Mouse (Mus musculus): ENCODE data around the gene Nek8.
"Not testable (repeated sequence)": the region's sequence is repeated elsewhere in the genome, so short reads cannot be mapped to it uniquely, and the experiment has no call there.

The Nek8 gene

DNA sequence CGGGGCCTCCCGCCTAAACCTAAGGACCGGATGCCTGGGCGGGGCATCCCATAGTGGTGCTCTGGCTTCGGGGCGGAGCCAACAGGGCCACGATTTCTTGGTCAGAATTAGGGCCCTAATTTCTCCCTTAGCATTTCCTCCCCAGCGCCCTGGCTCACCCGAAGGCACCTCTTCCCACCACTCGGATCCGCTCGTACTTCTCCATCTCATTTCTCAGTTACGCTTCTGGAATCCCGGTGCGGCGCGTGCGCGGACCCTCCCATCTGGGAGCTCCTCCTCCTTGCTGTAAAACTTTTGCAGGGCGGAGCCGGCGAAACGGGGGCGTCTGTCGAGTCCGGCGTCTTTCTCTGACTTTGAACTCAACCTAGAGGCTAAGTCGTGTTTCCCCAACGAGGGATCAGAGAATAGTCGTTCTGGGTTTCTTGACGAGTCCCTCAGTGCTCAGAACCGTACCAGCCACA is at the start of gene Nek8, which contains the start of gene Tlcd1:
Gene Nek8 (minus strand): TSS at position 274 of the 461 bp plus-strand sequence.
Gene Tlcd1 (plus strand): TSS at position 310 of the 461 bp plus-strand sequence.
- in situ Hi-C loops (cut with MseI, MboI): no loop called here

DNA sequence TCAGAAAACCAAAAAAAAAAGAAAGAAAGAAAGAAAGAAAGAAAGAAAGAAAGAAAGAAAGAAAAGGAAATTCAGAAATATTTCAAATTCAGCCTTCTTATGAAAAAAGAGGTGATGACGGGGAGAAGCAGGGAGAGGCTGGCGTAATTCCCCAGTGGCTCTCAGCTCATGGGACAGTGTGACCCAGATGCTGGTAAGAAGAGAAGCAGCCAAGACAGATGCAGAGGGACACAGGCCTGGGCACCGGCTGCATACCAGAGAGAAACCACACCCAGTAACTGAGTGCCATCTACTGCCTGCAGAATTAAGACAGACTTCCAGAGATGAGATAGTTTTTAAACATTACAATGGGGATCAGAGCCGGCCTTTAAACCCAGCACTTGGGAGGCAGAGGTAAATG is 47.1 kb upstream of the Nek8 start:
- in situ Hi-C loops (cut with MseI, MboI): no loop called here

DNA sequence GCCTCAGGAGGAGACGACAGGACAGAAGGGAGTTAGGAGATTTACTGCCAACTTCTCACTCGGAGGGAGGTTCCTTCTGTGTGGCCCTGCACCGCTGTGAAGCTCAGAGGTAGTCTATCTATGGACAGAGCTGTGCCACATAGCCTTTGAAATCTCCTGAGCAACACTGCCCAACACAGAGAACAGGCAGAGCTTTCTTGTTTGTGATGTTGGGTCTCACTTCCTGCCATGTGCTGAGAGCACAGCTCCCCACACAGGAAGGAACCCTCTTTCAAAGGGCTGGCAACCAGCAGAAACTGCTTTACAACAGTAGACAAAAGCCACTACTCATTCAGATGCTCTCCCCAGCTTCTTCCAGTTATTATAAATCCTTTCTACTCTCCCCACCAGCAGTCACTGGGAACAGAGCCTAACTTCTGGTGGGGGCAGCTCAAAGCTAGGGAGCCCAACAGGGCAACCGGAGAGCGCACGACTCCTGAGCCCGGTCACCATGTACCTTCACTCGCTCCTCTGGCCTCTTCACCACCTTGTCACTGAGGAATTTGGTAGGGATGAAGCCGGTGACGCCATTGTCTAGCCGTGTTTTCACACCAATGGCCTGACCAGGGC is 39.3 kb upstream of the Nek8 start:
- in situ Hi-C loops (cut with MseI, MboI): no loop called here

DNA sequence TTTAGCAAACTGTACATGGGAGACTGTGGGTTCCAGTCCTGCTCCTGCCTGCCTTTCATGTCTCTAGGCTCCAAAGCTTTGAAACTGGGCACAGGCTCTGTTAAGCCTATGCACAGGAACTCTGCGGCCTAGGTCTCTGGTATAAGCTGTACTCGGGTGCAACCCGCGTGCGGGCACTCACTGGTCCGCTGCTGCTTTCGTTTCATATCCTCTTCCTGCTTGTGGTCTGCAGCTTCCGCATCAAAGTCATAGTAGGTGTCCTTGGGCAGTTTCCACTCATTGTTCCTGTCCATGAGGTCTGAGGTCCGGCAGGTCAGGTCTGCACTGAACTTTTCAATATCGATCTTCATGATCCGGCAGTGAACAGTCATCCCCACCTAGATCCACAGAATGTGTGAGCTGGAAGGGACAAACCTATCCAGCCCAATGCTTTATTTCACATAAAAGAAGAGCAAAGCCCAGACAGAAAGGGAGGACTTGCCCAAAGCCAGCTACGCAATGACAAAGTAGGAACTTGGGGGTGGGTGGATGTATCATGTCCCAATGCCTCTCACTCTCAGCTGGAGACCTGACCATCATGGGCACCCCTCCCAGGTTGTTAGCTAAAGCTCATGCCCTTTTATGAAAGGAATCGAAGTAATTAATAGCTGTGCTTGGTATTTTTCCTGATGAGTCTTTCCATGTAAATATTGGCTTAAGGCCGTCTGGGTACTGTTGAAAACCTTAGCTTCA is 36.8 kb upstream of the Nek8 start:
- in situ Hi-C loops (cut with MseI, MboI): no loop called here

DNA sequence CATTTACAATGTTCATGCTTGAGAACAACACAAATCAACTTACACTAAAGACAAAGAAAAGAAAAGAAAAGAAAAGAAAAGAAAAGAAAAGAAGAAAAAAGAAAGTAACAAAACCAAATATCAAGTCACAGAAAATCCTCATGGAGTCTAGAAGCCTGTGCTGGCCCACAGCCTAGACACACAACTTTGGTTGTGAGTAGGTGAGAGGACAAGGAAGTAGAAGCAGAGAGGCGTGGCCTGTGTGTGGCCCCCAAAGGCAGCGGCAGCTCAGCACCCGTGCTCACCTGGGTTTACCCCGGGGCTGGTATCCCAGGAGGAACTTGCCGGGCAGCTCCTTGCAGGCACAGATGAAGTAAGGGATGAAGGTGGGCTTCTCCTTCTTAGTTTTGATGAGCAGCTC is 35.0 kb upstream of the Nek8 start:
- in situ Hi-C loops (cut with MseI, MboI): no loop called here

DNA sequence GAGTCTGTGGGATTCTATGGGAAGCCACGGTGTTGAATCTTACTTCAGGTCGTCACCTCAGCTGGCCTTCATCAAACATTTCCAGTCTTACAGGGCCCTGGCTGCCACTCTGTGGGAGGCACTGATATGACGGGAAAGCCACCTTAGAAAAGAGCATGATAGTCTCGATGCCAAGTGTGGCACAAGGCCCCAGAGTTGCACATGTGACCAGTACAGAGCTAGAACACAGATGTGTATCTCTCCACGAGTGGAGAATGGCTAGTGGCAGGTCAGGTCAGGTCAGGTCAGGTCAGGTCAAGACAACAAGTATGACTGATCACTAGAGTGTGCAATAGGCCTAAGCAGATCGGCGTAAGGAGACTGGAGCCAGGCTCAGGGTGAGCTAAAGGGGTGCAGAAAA is 34.1 kb upstream of the Nek8 start:
- in situ Hi-C loops (cut with MseI, MboI): no loop called here

DNA sequence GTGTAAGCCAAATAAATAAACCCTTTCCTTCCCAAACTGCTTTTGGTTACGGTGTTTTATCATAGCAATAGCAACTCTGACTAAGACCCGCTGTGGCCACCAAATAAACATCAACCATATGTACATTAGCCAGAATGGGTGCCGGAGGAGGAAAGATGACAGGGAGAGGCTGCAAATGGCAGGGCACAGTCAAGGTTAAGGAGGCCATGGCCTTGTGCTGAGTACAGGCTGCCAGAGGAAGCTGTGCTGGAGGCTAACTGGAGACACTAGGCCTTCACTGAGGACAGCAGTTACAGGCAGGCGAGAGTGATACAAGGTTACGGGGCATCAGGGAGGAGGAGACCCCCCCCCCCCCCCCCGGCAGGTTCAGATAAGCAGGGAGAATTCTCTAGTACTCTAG is 33.4 kb upstream of the Nek8 start:
- in situ Hi-C loops (cut with MseI, MboI): no loop called here

DNA sequence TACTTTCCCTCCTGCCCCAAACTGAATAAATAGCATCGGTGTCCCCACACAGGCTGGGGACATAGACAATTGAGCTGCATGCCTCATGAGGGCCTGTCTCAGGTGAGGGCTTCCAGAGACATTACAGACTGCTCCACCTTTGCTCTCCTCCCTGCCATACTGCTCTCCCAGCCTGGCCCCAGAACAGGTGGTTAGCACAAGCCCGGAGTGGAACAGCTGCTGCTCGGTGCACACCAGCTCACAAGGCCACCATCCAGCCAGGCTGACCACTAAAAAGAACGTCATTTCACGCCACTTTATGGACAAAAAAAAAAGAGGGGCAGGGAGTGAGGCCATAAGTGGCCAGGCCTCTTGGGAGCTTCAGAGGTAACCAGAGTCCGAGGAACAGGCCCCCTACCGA is 30.7 kb upstream of the Nek8 start:
- in situ Hi-C loops (cut with MseI, MboI): no loop called here

DNA sequence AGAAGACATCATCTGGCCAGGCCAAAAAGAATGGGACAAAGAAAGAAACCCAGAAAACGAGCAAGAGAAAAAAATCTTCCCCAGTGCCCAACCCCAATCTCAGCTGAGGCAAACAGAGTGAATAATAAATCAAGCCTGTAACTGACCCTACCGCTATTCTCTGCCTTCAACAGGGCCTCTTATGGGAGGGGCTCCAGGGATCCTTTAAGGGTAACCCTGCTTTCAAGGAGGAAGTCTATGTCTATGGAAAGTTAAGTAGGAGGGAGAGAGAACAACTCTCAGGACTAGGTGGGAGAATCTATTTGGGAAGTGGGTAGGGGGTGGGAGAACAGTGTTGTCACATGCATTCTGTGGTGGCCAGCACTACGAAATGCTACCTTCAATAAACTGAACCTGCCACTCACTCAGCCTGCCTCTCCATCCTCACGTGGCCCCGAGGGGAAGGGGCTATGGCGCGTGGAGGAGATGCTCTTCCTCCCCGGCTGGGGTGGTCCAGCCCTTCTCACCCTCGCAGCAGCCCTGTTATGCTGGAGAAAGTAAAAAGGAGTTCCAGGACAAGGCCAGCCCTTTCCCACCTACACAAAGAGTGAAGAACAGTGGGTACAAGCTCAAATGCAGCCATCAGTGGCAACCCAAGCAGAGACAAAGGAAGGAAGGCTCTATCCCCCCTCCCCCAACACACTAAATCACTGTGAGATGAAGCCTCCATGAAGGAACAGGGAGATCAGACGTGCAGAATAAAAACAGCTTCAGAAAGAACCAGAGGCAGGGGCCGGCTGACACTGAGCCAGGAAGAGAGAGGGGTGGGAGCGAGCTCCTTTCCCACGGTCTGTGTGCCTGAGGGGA is 29.1 kb upstream of the Nek8 start:
- in situ Hi-C loops (cut with MseI, MboI): no loop called here

DNA sequence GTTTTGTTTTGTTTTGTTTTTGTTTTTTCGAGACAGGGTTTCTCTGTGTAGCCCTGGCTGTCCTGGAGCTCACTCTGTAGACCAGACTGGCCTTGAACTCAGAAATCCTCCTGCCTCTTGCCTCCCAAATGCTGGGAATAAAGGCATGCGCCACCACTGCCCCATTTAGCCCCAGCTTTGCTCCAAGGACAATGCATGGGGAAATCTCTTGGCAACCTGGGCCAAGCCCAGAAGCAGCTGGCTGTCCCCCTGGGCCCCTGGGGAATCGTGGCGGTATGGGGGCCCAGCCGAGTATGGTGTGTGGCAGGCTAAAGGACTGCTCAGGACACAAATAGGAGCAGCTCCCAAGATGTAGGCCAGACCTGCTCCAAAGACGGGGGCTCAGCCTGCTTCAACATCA is 27.8 kb upstream of the Nek8 start:
- in situ Hi-C loops (cut with MseI, MboI): no loop called here

DNA sequence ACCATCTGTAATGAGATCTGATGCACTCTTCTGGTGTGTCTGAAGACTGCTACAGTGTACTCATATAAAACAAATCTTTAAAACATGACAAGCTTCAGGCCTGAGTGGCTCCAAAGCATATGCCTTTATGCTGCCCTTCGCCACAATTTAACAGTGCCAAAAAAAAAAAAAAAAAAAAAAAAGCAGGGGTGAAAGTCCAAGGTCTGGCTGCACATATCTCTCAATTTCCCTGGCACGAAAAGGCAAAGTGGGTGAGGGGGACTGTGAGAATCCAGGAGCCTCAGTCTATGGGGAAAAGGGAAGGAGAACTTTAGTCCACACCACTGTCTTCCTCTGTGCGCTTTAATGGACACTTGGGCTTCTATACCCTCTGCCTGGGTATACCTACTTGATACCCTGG is 25.9 kb upstream of the Nek8 start:
- in situ Hi-C loops (cut with MseI, MboI): no loop called here

DNA sequence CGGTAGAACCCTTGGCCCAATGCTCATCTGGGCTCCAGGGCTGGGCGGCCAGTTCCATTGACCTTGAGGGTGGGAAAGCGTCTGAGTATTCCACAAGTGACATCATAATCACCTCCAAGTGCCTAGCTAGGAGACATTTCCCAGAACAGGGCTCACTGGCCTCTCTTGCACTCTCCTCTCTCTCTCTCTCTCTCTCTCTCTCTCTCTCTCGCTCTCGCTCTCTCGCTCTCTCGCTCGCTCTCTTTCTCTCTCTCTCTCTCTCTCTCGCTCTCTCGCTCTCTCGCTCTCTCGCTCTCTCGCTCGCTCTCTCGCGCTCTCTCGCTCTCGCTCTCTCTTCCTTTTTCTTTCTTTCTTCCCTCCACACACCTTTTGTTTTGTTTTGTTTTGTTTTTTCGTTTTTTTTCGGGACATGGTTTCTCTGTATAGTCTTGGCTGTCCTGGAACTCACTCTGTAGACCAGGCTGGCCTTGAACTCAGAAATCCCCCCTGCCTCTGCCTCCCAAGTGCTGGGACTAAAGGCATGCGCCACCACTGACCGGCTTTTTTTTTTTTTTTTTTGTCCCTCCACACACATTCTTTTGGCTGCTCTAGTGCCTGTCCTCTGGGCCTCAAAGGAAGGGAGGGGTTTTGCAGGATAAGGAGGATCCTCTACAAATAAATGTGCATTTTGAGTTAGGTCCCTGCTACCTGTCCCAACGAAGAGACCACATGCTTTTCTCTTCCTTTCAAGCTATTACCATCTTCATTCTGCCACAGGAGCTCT is 18.8 kb upstream of the Nek8 start:
- in situ Hi-C loops (cut with MseI, MboI): no loop called here

DNA sequence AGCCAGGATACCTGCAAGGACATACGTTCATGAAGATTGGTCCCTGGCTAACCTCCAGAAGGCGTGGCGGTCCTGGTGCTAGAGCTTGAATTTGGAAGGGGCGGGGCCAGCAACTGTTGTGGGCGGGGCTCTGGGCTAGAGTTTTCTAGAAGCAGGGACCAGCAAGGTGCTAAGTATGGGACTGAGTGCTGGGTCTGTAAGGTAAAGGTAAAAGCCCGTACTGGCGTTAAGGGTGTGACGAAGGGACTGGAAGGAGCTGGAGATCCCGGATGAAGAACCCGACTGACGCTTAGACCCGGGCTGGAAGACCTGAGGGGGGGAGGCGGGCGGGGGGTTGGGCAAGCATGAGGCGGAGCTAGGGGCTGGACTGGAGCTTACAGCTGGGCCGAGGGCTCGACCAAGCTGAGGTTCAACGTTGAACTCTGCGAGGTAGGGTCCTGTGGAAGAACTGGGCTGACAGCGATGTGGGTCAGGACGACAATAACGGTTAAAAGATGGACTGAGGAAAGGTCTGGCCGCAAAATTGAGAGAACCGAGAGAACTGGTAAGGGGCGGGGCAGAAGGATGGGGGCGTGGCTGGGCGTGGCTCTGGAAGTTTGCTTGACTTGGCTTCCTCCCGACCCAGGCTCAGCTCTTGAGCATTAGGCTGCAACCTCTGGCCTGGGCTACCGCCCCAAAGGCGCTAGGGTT is 18.1 kb upstream of the Nek8 start:
- in situ Hi-C loops (cut with MseI, MboI): no loop called here

DNA sequence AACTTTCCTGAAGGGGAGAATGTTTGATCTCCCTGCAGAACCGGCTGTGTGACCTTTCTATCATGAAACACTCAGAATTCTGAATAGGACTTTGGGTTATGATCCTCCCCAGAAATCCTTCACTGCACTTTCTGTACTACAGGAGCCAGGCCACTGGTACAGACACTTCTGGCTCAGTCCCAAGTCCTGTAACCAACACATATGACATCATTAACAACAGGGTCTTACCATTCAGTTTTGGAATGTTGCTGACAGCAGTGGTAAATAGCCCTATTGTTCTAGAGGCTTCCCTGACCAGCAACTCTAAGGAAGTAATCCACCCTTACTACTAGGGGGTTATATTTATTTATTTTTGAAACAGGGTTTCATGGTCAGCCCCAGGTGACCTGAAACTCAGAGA is 16.6 kb upstream of the Nek8 start, which contains the start of gene Proca1:
Gene Proca1 (plus strand): TSS at position 280 of the 400 bp plus-strand sequence.
- in situ Hi-C loops (cut with MseI, MboI): no loop called here

DNA sequence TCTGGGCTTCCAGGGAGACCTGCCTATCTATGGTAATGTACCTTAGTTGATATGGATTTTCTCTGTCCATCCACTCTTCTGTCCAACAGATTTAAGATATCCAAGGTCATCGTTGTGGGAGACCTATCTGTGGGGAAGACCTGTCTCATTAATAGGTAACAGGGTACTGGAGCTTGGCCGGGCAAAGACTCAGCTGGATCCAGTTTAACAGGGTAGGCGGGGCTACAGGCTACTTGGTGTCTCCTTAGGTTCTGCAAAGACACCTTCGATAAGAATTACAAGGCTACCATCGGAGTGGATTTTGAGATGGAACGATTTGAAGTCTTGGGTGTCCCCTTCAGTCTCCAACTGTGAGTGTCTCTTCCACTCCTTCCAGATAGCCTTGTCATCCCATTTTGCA is 13.6 kb upstream of the Nek8 start:
- in situ Hi-C loops (cut with MseI, MboI): no loop called here

DNA sequence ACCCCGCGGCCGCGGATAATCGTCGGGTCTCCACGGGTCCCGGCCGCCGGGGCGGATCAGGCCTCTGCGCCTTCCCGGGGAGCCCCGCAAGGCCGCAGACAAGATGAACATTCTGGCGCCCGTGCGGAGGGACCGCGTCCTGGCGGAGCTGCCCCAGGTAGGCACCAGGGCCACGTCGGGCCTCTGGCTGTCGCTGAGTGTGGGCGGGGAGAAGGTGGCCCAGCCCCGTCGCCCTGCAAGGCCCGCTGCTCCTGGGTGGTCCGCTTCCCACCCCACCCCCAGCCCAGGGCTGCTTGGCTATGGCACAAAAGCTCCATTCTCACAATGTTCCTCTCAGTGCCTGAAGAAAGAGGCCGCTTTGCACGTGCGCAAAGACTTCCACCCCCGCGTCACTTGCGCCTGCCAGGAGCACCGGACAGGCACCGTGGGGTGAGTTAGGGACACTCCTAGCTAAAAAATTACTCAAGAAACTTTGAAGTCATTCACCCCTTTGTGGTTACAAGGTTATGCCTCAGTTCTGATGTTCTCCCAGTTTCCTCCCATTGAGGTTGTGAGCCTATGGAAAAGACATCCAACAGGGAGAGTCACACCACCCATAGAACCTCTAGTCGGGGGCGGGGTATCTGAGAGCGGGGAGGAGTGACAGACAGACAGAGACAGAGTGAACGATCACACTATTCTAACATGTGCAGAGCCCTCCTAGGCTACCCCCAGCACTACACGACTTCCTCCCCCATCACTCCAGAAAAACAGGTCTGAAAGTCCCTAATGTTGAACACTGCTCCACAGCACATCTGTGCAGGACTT is 13.0 kb upstream of the Nek8 start:
- in situ Hi-C loops (cut with MseI, MboI): no loop called here

DNA sequence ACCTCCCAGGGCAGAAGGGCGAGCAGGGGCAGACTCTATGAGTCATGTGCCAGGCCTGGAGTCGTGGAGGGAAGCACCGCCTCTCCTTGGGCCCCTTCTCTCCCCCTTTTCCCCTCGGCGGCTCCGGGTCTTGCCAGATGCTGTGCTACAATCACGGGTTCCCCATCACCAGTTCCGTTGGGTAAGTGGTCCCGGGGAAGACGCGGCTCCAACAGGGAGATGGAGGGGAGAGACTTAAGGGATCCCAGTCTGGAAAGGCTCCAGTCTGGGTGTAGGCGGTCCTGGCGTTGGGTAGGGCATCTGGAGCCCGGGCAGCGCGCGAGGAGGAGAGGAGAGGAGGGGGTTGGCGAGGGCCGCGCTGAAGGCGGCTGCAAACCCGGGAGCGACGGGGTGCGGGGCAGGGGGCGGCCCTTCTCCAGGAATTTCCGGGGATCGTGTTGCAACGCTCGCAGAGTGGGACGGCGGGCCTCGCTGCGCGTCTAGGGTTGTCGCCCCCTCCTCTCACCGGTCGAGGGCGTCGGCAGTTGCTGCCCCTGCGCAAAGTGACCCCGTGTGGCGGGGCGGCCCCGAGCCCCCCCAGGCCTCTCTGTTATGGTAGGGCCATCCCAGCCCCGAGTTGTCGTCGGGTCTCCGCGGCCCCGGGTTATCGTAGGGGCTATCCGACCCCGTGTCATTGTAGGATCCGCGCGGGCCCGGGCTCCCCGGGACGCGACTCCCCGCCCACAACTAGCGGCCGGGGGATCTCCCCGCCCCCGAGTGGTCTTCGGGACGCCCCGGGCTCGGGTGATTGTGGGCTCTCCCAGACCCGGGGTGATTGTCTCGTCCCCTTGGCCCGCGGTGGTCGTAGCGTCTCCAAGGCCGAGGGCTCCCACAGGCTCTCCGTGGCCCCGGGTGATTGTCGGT is 12.1 kb upstream of the Nek8 start, which contains the start of gene Rab34:
Gene Rab34 (plus strand): TSS at position 100 of the 903 bp plus-strand sequence.
- in situ Hi-C loops (cut with MseI, MboI): no loop called here

DNA sequence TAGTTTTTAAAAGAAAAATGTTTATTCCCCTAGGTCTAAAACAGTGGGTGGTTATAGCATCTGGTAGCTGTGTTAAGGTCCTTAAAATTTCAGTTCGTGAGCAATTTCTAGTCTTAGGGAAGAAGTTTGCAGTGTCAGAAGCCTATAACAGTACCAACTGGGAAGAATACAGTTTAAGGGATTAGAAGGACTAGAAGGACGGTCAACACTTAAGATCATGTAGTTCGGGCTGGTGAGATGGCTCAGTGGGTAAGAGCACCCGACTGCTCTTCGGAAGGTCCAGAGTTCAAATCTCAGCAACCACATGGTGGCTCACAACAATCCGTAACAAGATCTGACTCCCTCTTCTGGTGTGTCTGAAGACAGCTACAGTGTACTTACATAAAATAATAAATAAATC is 8.2 kb upstream of the Nek8 start:
- in situ Hi-C loops (cut with MseI, MboI): not testable (repeated sequence)

DNA sequence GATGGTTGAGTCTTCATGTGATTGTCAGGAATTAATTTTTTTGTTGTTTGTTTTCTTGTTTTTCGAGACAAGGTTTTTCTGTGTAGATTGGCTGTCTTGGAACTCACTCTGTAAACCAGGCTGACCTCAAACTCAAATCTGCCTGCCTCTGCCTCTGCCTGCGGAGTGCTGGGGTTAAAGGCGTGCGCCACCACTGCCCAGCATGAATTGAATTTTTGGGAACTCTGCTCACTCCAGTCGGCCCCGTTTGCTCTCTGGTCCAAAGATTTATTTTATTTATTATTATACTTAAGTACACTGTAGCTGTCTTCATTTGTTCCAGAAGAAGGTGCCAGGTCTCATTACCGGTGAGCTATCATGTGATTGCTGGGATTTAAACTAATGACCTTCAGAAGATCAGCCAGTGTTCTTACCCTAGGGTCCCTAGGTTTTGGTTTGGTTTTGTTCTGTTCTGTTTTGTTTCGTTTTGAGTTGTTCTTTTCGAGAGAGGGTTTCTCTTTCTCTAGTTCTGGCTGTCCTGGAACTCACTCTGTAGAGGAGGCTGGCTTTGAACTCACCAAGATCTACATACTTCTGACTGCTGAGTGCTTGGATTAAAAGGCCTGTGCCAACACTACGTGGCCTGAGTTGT is 7.5 kb upstream of the Nek8 start:
- in situ Hi-C loops (cut with MseI, MboI): no loop called here
